Mouse (Mus musculus) hindlimb bud, embryonic 11.5 days (tissue): ENCODE measurements at regions not wholly inside any gene's neighbourhood (a gene's known extent, or its start where the extent isn't known, plus 50 kb on each side); places are given as distances from the start of the nearest gene placed in this dataset.
"Not testable (repeated sequence)": the region's sequence is repeated elsewhere in the genome, so short reads cannot be mapped to it uniquely, and the experiment has no call there.

Source experiments
- DNase-seq: peaks from one replicate; pipeline ENCODE4 v3.0.0-alpha.2; 2012; ENCODE audit warnings: low read depth, low spot score; ENCODE audit errors: extremely low spot score

DNA sequence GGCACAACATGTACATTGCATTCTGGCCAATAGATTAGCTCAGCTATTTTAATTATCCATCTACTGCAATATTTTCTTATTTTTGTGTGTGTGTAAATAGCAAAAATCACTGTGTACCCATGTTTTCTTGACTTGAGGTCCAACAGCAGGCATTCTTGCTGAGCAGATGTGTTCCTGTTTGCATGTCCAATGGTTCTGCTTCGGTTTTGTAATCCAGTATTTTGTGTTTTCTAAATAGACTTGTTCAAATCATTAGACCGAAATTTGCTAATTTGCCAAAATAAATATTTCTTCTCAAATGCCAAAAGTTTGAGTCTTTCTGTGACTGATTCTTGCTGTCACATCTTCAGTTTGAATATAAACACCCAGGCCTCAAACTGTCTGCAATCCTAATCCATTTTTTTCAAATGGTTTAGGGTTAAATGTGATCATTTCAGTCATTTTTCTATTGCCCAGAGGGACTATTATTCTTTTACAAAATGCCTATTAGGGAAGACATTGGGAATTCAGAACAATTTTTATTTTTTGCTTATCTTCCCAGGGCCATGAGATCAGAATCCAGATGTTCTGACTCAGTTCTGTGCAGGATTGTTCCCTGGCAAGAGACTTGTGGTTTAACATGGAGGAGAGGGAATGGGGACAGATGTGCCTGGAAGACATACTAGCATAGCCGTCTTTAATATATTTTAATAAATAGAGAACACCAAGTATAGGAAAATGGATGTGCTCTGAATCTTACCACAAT lies 341.3 kb upstream of the Adamts5 start:
- DNase-seq, result no peak

DNA sequence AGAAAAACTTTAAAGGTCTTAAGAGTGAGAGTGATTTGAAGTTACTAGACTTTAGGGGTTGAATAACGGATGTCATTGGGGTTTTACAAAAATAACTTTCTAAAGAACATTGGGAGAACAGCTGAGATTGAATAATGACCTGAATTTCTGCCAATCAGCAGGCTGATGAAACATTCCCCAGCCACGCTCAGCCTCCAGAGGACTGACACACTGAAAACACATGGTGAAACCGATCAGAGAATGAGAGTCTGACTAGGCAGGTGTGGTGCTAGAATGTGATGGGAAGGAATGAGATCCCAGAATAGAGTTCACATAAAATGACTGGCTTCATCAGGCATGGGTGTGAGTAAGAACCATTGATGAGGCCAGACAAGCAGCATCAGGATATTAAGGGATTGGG lies 321.4 kb upstream of the Adamts5 start:
- no peak for DNase-seq

GRCm38 (mm10) chr16:86210547-86210946 lies 308.9 kb upstream of the Adamts5 start:
- no peak for DNase-seq

DNA sequence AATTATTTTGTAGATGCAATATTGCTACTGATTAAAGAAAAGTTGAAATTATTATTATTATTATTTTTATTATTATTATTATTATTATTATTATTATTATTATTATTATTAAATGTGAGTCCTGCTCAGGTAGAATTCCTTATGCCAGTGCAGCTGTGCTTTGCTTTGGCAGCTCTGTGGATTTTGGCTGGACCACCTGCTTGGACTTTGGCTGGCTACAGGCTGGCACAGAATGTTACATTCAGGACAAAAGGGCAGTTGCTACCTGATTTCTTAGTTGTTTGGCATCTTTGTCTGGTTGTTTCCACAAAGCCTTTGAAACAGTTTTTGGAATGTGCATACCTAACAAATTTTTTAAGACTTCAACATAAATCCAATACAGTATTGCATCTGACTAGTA lies 307.7 kb upstream of the Adamts5 start:
- DNase-seq, result no peak

GRCm38 (mm10) chr16:86189874-86190273 lies 288.2 kb upstream of the Adamts5 start:
- DNase-seq, result no peak

DNA sequence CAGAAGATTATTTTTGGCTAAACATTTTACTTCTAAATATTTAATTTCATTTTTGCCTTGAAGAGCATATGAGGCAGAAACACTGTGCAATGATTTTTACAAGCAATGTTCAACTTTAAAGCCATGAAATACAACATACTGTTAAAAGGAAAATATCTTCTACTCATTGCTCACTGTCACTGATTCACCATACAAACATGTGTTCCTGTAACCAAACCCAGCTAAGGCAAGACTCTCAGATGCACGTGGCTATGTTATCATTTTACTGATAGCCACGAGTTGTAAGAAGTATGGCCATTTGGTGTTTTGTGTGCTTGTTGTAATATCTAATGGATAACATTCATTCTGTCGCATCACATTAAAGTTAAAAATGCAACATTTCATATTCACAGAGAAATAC lies 287.3 kb upstream of the Adamts5 start:
- DNase-seq, result no peak

GRCm38 (mm10) chr16:86187609-86188008 lies 286.0 kb upstream of the Adamts5 start:
- not testable (repeated sequence) for DNase-seq

- DNase-seq, result no peak
Measured at GRCm38 (mm10) chr16:86159021-86159815, 257.6 kb upstream of the Adamts5 start.

DNA sequence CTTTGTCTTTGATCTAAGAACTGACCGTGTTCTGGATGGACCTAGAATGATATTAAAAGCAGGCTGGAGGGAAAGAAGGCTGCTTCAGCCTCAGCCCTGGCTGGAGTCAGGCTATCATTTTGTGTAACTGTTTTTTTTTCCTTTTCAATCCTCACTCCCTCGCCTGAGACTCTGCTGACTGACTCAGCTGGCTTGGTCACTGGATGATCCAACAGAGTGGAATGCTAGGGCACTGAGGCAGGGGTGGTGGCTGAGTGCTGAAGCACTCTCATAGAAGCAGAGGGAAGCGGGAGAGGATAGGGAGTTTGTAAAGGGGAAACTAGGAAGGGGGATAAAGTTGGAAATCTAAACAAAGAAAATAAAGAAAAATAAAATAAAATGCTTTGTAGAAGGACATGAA lies 236.5 kb upstream of the Adamts5 start:
- no peak for DNase-seq

- DNase-seq, result no peak
Measured at GRCm38 (mm10) chr16:86136169-86136568, 234.5 kb upstream of the Adamts5 start.

DNA sequence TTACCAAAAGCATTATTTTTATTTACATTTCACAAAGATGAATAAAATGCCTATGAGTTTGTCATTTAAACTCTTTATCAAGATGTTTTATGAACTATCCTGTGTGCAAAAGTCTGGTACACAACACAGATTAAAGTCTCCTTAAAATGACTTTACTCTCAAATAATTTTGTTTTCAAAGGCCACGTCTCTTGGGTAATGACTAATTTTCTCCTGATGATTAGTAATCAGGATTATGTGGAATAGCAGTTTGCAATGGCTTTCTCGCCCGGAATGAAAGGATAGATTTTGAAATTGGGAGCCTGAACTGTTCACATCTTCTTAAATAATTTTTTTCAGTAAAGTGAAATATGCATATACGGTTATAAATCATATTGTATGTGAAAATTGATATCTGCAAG lies 225.8 kb upstream of the Adamts5 start:
- DNase-seq, result no peak

DNA sequence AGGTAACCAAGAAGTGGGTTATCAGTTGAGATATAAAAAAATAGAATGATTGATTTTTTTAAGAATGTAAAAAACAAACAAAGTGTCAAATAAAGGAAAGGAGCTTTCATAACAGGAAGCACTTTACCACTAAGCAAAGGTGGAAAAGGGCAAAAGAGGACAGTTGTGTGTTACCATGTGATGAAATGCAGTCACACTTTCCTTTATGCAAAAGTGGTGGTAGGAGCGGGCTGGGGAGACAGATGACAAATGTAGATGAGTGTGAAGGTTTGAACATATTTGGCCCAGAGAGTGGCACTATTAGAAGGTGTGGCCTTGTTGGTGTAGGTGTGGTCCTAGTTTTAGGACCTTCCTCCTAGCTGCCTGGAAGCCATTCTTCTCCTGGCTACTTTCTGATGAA lies 222.6 kb upstream of the Adamts5 start:
- no peak for DNase-seq

- no peak for DNase-seq
Measured at GRCm38 (mm10) chr16:86122936-86123335, 221.3 kb upstream of the Adamts5 start.

- no peak for DNase-seq
Measured at GRCm38 (mm10) chr16:86117959-86118358, 216.3 kb upstream of the Adamts5 start.

GRCm38 (mm10) chr16:86115587-86116376 lies 214.2 kb upstream of the Adamts5 start:
- DNase-seq, result peak; percentile 18

GRCm38 (mm10) chr16:86094461-86094860 lies 192.8 kb upstream of the Adamts5 start:
- no peak for DNase-seq

GRCm38 (mm10) chr16:86090175-86090574 lies 188.5 kb upstream of the Adamts5 start:
- DNase-seq, result no peak

DNA sequence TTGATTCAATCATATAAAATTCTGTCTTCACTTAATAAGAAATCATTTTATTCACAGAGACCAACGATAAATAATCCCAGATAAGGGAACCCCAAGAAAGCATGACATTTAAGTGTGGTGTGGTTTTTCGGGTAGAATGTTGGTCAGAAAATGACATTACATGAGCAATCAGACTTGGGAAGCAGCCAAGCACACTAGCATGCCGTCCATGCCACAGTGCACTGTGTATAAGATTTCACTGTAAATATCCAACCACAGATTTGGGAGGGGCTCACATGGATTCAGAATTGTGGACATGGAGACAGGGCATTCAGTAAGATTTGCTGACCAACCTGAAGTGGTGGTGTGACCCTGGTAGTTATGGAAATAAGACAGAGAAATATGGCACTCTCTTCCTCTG lies 185.8 kb upstream of the Adamts5 start:
- DNase-seq, result no peak

- no peak for DNase-seq
Measured at GRCm38 (mm10) chr16:86067628-86068364, 166.2 kb upstream of the Adamts5 start.

DNA sequence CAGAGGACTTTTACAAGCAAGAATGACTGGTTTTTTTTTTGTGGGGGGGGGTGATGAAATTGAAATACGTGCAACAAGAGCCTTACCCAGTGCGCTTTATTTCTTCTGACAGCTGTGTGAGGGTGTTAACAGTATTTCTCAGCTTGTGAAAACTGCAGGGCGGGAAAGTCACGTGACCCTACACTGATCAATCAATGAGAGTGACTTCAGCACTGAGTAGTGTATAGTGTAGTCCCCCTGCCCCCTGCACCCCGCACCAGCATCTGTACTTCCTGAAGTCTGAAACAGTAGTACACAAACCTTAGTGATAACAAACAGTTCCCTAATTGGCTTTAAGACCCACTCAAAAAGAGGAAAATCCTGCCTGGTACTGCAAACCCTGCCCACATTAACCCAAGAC lies 158.5 kb upstream of the Adamts5 start:
- DNase-seq, result no peak

GRCm38 (mm10) chr16:86044695-86045094 lies 143.1 kb upstream of the Adamts5 start:
- DNase-seq, result no peak
